Mouse (Mus musculus) hindbrain, embryonic 15.5 days (tissue): ENCODE data around the gene Shisa7. TPM values are rescaled to one million over a fixed set of nuclear protein-coding genes. Genes with fewer than 3 reads are reported as not detected.
"Not testable (repeated sequence)": the region's sequence is repeated elsewhere in the genome, so short reads cannot be mapped to it uniquely, and the experiment has no call there.

Experiments used
- ATAC-seq: fragments of 200-750 bp; cut with Nextera tagmentation; 2 replicates; pipeline ENCODE4 v1.8.0; 2017; ENCODE audit warnings: low read depth, moderate number of reproducible peaks, moderate TSS enrichment; ENCODE audit not compliant: low FRiP score
- H3K27ac ChIP-seq: fragments of 300-500 bp; sonication (generic); replicated peaks from 2 replicates; pipeline ENCODE4 v1.5.1; 2015; ENCODE audit warnings: mild to moderate bottlenecking, inconsistent platforms
- H3K27me3 ChIP-seq: fragments of 300-500 bp; sonication (generic); 2 replicates; pipeline ENCODE4 v1.6.1; 2015; ENCODE audit warnings: control low read depth, inconsistent platforms
- H3K36me3 ChIP-seq: fragments of 300-500 bp; sonication (generic); 2 replicates; pipeline ENCODE4 v1.6.1; 2015; ENCODE audit warnings: control low read depth, inconsistent platforms
- H3K4me1 ChIP-seq: fragments of 300-500 bp; sonication (generic); replicated peaks from 2 replicates; pipeline ENCODE4 v1.6.1; 2015; ENCODE audit warnings: control low read depth, inconsistent platforms
- H3K4me2 ChIP-seq: fragments of 300-500 bp; sonication (generic); 2 replicates; pipeline ENCODE4 v1.6.1; 2015; ENCODE audit warnings: moderate library complexity, mild to moderate bottlenecking, inconsistent platforms
- H3K4me3 ChIP-seq: fragments of 300-500 bp; sonication (generic); 2 replicates; pipeline ENCODE4 v1.5.1; 2015; ENCODE audit warnings: mild to moderate bottlenecking, inconsistent platforms
- H3K9ac ChIP-seq: fragments of 300-500 bp; sonication (generic); 2 replicates; pipeline ENCODE4 v1.6.1; 2015; ENCODE audit warnings: inconsistent platforms
- H3K9me3 ChIP-seq: fragments of 300-500 bp; sonication (generic); 2 replicates; pipeline ENCODE4 v1.6.1; 2016; ENCODE audit warnings: control low read depth, inconsistent platforms
- WGBS: fragments of 180-500 bp; shearing (Covaris S2); methylation state at CpG from one replicate; pipeline ENCODE4 v1.1.7; 2015; 5-methylcytosine and 5-hydroxymethylcytosine counted together
- polyA plus RNA-seq: library from polyadenylated mRNA; unstranded; fragments of >200 nt; fragmentation: Nextera tagmentation; extraction: Ambion mirVana; gene quantifications from 2 replicates; pipeline ENCODE4 v1.2.1, GENCODE M21; 2015

The Shisa7 gene
- polyA plus RNA-seq, 1 experiment from 2014 or later, result 12.8 TPM

DNA sequence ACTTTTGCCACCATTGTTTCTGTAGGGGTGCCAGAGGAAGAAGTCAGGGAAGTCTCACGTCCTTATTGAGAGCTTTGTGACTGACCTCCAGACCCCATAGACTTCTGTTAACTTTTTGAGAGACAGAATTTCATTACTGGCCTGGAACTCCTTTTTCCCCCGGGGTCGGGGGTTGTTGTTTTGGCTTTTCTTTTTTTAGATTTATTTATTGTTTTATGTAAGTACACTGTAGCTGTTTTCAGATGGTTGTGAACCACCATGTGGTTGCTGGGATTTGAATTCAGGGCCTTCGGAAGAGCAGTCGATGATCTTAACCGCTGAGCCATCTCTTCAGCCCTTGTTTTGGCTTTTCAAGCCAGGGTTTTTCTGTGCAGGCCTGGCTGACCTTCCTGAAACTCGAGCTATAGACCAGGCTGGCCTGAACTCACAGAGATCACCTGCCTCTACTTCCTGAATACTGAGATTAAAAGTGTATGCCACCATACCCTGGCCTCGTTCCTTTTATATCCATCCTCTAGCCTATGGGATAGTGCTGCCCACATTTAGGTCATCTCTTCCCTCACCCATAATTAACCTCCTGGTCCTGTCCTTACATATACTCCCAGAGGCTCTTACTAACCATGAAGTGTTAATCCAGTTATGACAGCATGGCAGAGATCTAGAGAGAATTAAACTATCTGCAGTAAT, 31.2 kb downstream of the Shisa7 start:
- 26% methylated on average over 8 of the region's 8 CpGs for WGBS
- Histone ChIP-seq H3K9ac (peak overlapping the region; percentile 40), H3K4me1 (peaks cover 29% of the 10 kb centered on the region), H3K27me3 (no peaks in the 10 kb centered on the region), H3K4me2 (peak overlapping the region; percentile 80), H3K9me3 (no peaks in the 10 kb centered on the region), H3K4me3 (peak overlapping the region; percentile 98), H3K36me3 (peaks cover 17% of the 10 kb centered on the region), H3K27ac (peak overlapping the region; percentile 98)
- no peak for ATAC-seq

DNA sequence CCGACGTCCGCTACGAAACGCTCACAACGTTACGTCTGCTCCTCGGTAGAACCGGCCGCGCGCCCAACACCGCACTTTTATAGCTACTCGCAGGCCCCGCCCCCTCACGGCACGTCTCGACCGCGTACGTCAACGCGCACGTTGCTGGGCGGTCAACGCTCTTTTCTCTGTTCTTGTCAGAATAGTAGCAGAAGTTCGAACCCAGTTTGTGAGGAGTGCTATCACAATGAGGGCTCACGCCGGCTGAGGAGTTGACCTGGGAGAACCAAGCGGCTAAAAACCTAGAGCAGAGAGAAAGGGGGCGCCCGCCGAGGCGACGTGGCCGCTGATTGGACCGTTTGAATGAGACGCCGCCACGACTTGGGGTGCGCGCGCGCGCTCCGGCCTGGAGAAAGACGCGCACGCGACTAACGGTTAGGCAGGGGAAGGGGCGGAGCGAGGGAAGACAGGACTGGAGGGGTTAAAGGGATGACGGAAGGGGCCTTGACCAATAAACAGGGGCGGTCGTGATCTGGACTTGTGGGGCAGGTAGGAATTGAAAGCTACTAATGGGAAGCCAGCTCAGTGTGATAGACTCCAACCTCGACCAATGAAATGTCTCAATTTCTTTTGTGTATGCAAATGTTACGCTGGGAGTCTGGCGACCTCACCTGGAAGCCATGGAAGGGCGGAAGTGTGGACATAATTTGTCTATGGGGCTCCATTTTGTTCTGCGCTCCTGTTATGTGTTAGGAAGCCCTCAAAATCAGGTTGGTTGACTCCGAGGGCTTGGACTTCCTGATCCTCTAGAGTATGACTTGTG, 32.0 kb downstream of the Shisa7 start, which contains the start of gene Ube2s:
Gene Ube2s (minus strand): TSS at position 288 of the 802 bp plus-strand sequence.
- ATAC-seq, result peak; percentile 99
- Histone ChIP-seq H3K4me3 (peak within 1 kb of the TSS; percentile 98), H3K9me3 (no peaks in the 10 kb centered on the region), H3K36me3 (peaks cover 20% of the 10 kb centered on the region), H3K9ac (peak within 1 kb of the TSS; percentile 99), H3K4me1 (peaks cover 29% of the 10 kb centered on the region), H3K27me3 (no peaks in the 10 kb centered on the region), H3K4me2 (peak within 1 kb of the TSS; percentile 80), H3K27ac (peak within 1 kb of the TSS; percentile 98)
- under 1% methylated on average over 62 of the region's 62 CpGs for WGBS

DNA sequence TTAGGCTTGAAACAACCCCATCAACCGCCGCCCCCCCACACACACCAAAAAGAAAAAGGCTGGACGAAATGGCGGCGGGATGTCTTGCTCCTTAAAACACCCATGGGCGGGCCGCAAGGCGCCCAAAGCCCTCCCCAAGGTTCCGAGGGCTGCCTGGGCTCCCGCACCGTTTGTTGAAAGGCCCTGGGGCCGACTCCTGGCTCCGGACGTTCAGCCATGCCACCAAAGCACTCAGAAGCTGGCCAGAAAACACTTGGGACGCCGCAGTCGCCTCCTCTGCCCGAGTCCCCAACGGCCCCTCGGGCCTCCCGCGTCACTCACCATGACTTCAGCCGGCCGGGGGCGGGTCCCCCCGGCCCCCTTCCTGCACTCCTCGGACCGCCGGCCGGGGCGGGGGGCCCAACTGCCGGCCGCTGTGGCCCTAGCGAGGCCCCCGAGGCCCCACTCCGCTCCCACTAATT, 32.6 kb downstream of the Shisa7 start:
- Histone ChIP-seq H3K9me3 (no peaks in the 10 kb centered on the region), H3K4me2 (peak overlapping the region; percentile 80), H3K4me1 (peaks cover 29% of the 10 kb centered on the region), H3K4me3 (peak overlapping the region; percentile 98), H3K9ac (peak overlapping the region; percentile 99), H3K27me3 (no peaks in the 10 kb centered on the region), H3K36me3 (peaks cover 27% of the 10 kb centered on the region), H3K27ac (peak overlapping the region; percentile 98)
- no peak for ATAC-seq
- under 1% methylated on average over 35 of the region's 36 CpGs for WGBS

DNA sequence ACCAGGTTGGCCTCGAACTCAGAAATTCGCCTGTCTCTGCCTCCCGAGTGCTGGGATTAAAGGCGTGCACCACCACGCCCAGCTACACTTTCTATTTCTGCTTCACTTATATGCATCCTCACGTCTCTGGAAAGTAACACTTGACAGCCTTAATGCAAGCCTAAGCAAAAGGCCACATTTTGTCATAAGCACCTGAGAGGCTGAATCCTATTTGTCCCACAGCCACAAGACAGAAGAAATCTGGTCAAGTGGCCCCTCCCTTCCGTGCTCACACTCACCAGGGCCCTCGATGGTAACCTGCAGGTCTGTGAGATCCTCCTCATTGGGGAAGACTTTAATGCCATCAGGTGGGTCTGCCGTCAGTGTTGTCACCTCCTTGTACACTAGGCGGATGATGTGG, 33.4 kb downstream of the Shisa7 start:
- ATAC-seq, H3K27me3 ChIP-seq, H3K9me3 ChIP-seq: not testable (repeated sequence)
- Histone ChIP-seq H3K36me3 (peaks cover 34% of the 10 kb centered on the region), H3K4me3 (peak overlapping the region; percentile 98), H3K9ac (peak overlapping the region; percentile 99), H3K4me1 (peaks cover 29% of the 10 kb centered on the region), H3K27ac (0 out of 2 replicates have a peak overlapping the region, but pooled peaks have one; percentile 98), H3K4me2 (peak overlapping the region; percentile 80)
- 46% methylated on average over 10 of the region's 10 CpGs for WGBS

DNA sequence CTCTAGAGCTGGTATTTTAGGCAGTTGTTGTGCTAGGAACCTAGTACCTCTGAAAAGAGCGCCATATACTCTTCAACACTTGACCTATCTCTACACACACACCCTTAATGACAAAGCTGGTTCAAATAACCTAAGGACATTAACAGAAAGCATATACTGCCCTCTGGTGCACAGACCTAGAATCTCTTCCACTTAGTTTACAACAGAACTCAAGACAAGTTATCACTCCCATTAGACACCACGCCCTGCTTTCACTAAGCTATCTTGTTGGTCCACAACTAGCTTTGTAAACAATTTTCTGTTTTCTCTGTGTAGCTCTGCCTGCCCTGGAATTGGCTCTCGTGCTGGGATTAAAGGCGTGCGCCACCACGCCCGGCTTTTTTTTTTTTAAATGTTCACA, 37.8 kb downstream of the Shisa7 start:
- H3K36me3 ChIP-seq, result peaks cover 36% of the 10 kb centered on the region
- no peak overlapping the region for H3K4me3 ChIP-seq
- no peak overlapping the region for H3K9ac ChIP-seq

DNA sequence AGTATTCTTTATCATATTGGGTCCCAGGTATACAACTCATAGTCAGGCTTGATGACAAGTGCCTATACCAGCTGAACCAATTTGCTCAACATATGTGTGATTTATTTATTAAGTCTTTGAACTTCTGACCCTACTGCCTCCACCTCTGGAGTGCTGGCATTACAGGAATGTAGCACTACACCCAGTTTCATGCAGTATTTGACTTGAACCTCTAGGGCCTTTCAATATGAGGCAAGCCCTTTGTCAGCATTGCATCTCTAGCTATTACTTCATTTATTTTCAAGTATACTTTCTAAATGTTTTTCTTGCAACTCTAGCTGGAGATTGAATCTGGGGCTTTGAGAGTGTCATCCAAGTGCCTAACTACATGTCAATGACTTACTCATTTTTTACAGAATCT, 42.2 kb downstream of the Shisa7 start:
- Histone ChIP-seq H3K36me3 (peaks cover 16% of the 10 kb centered on the region), H3K27me3 (no peaks in the 10 kb centered on the region), H3K9ac (no peak overlapping the region), H3K4me2 (no peak overlapping the region), H3K9me3 (no peaks in the 10 kb centered on the region), H3K4me3 (no peak overlapping the region), H3K27ac (no peak overlapping the region), H3K4me1 (no peaks in the 10 kb centered on the region)
- ATAC-seq, result no peak

More for the DNA sequence above, 37.8 kb downstream of the Shisa7 start:
- no peak for ATAC-seq
- Histone ChIP-seq H3K27me3 (no peaks in the 10 kb centered on the region), H3K4me1 (peaks cover 23% of the 10 kb centered on the region), H3K9me3 (no peaks in the 10 kb centered on the region), H3K27ac (no peak overlapping the region), H3K4me2 (no peak overlapping the region)
- 93% methylated on average over 7 of the region's 7 CpGs for WGBS

DNA sequence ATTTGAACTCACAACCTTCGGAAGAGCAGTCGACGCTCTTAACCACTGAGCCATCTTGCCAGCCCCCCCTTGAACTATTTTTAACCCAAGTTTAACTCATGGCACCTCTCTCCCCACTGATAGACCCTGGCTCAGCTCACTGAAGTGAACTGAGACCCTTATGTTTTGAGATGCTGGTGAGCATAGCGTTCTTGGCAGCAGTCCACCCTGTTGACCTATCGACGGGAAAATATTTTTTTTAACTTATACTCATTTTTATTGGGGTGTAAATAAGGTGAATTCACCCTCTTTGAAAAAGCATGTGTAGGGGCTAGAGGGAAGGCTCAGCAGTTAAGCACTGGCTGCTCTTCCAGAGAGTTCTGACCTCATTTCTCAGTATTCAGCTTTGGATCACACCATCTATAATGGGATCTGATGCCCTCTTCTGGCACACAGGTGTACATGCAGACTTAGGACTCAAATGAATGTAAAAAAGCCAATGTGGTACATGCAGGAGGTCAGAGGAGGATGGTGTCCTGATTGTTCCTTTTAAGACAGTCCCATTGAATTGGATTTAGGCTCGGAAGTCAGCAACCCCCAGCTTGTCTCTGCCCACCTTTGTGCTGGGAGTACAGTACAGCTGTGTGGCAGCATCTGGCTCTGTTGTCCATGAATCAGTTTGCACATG, 48.6 kb downstream of the Shisa7 start:
- Histone ChIP-seq H3K27me3 (no peaks in the 10 kb centered on the region), H3K4me2 (no peak overlapping the region), H3K4me3 (no peak overlapping the region), H3K27ac (no peak overlapping the region), H3K36me3 (peaks cover 36% of the 10 kb centered on the region), H3K4me1 (peaks cover 18% of the 10 kb centered on the region), H3K9ac (no peak overlapping the region), H3K9me3 (no peaks in the 10 kb centered on the region)
- WGBS, result 69% methylated on average over 7 of the region's 7 CpGs
- ATAC-seq, result no peak

DNA sequence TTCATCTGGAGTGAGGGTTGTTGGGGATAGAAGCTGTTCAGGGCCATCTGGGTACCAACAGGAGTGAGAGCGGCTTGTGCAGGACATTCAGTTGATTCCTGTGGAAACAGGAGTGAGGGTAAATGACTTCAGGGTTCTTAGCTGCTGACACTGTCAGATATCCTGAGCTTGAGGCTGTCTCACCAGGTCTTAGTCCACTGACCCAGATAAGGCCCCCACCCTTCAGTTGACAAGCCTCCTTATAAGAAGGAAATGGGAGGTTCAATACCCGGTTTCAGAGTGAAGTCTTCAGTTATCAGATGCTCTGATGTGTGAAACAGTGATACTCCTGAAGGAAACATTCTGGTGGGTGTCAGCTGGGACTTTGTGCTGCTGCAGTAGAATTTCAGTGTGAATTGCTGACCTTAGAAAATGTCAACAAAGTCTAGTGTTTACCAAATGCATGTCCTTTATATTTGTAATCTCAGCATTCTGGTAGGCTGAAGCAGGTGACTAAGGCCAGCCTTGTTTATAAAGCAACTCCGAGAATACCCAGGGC, 49.8 kb downstream of the Shisa7 start:
- H3K36me3 ChIP-seq, result peaks cover 36% of the 10 kb centered on the region
- no peak for ATAC-seq
- H3K4me2 ChIP-seq, result 0 out of 2 replicates have a peak overlapping the region, but pooled peaks have one; percentile 84
- peaks cover 18% of the 10 kb centered on the region for H3K4me1 ChIP-seq
- H3K4me3 ChIP-seq, result no peak overlapping the region
- 84% methylated on average over 3 of the region's 3 CpGs for WGBS
- H3K9ac ChIP-seq, result no peak overlapping the region
- H3K9me3 ChIP-seq, result no peaks in the 10 kb centered on the region
- H3K27me3 ChIP-seq, result no peaks in the 10 kb centered on the region
- H3K27ac ChIP-seq, result no peak overlapping the region

DNA sequence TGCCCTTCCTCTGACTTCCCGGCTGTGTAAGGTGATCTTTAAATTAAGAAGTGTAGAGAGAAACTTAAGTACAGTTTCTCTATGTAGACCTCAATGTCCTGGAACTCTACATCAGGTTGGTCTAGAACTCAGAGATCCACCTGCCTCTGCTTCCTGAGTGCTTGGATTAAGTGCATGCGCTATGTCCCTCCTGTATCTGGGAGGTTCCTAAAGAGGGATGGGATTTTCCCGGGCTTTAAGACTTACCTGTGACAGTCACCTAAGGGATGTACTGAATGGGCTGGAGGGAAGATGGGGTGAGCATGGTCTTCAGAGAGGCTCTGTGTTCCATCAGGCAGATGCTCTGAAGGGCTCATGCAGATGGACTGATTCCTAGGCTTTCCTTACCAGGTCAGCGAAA, 50.8 kb downstream of the Shisa7 start:
- Histone ChIP-seq H3K9me3 (no peaks in the 10 kb centered on the region), H3K4me1 (peaks cover 24% of the 10 kb centered on the region), H3K36me3 (peaks cover 36% of the 10 kb centered on the region), H3K9ac (peak overlapping the region; percentile 95), H3K4me3 (peak overlapping the region; percentile 90), H3K27ac (peak overlapping the region; percentile 91; the same call in 1 of the 2 replicates), H3K27me3 (no peaks in the 10 kb centered on the region), H3K4me2 (peak overlapping the region; percentile 84)
- ATAC-seq, result no peak
- WGBS, result 51% methylated on average over 4 of the region's 4 CpGs

DNA sequence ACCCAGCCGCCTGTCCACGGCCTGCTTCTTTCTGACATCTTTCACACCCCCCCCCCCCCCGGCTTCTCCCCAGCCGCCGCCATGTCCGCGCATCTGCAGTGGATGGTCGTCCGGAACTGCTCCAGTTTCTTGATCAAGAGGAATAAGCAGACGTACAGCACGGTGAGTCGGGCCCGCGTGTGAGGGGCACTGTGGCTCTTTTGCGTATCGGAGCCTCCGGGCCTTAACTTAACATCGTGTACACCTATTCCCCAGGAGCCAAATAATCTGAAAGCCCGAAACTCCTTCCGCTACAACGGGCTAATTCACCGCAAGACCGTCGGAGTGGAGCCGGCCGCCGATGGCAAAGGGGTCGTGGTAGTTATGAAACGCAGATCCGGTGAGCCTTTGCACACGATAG, 51.2 kb downstream of the Shisa7 start:
- Histone ChIP-seq H3K27ac (peak overlapping the region; percentile 91), H3K9ac (peak overlapping the region; percentile 95), H3K4me2 (peak overlapping the region; percentile 84), H3K4me3 (peak overlapping the region; percentile 90), H3K4me1 (peaks cover 28% of the 10 kb centered on the region), H3K36me3 (peaks cover 36% of the 10 kb centered on the region)
- ATAC-seq, result peak; percentile 0; the same call in 1 of the 2 replicates
- H3K27me3 ChIP-seq, H3K9me3 ChIP-seq: not testable (repeated sequence)
- under 1% methylated on average over 31 of the region's 31 CpGs for WGBS

DNA sequence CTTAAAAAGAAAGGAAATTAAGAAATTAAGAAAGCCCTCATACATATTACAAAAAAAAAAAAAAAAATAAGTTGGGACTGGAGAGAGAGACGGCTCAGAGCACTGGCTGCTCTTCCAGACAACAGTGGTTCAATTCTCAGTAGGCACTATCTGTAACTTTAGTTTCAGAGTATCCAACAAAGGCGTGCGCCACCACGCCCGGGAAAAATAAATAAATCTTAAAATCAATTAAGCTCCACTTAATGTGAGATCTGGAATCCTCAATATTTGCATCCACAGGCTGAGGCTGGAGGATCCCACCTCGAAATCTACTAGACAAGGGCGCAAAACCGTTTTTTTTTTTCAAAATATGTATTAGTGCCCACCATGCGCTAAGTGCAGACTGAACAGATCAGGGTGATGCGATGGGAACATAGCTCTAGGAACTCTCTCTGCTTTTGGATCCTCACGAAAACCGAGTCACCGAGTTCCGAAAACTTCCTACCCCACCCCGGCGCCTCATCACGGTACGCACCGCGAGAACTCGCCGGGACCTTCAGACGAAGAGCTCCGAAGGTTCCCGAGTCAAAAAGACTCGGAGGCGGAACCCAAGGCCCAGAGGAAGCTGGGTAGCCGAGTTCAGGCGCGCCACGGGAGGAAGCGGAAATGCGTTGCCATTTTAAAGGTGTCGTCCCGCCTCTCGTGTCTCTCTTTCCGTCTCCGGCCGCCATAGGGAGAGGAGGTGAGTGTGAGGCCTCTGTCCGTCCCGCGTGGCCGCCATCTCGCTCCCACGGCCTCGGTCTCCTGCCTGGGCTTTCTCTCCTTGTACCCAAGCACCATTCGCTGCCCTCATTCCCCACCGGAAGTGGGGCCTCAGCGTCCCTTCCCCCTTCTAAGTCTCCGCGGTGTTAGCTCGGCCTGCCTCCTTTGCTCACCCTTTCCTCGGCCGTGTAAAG, 52.0 kb downstream of the Shisa7 start, which contains the start of gene Rpl28:
Gene Rpl28 (plus strand): TSS at position 597 of the 935 bp plus-strand sequence.
- H3K4me3 ChIP-seq, result peak within 1 kb of the TSS; percentile 90
- 1% methylated on average over 54 of the region's 54 CpGs for WGBS
- H3K36me3 ChIP-seq, result peaks cover 36% of the 10 kb centered on the region
- peak within 1 kb of the TSS; percentile 95 for H3K9ac ChIP-seq
- H3K9me3 ChIP-seq, result no peaks in the 10 kb centered on the region
- peak; percentile 93 for ATAC-seq
- peak within 1 kb of the TSS; percentile 84 for H3K4me2 ChIP-seq
- peaks cover 30% of the 10 kb centered on the region for H3K4me1 ChIP-seq
- H3K27me3 ChIP-seq, result no peaks in the 10 kb centered on the region
- peak within 1 kb of the TSS; percentile 91 for H3K27ac ChIP-seq
